Mouse (Mus musculus) lung, embryonic 14.5 days (tissue): ENCODE results near the gene Rab12. TPM values are rescaled to one million over a fixed set of nuclear protein-coding genes. Genes with fewer than 3 reads are reported as not detected.

Source experiments
- ATAC-seq: fragments of 200-750 bp; cut with Nextera tagmentation; 2 replicates; pipeline ENCODE4 v1.8.0; 2017; ENCODE audit warnings: mild to moderate bottlenecking, moderate TSS enrichment, moderate library complexity; ENCODE audit not compliant: insufficient read depth
- DNase-seq: peaks from one replicate; pipeline ENCODE4 v3.0.0-alpha.2; 2015
- H3K27ac ChIP-seq: fragments of 300-500 bp; sonication (generic); 2 replicates; pipeline ENCODE4 v1.5.1; 2014; ENCODE audit warnings: low read depth, mild to moderate bottlenecking, moderate library complexity
- H3K27me3 ChIP-seq: fragments of 300-500 bp; sonication (generic); 2 replicates; pipeline ENCODE4 v1.6.1; 2014; ENCODE audit warnings: low read length, control low read depth; ENCODE audit not compliant: insufficient read depth
- H3K36me3 ChIP-seq: fragments of 300-500 bp; sonication (generic); 2 replicates; pipeline ENCODE4 v1.6.1; 2014; ENCODE audit warnings: control low read depth; ENCODE audit not compliant: insufficient read depth
- H3K4me1 ChIP-seq: fragments of 300-500 bp; sonication (generic); 2 replicates; pipeline ENCODE4 v1.6.1; 2014; ENCODE audit warnings: antibody characterized with exemption, control low read depth; ENCODE audit not compliant: insufficient read depth
- H3K4me2 ChIP-seq: fragments of 300-500 bp; sonication (generic); 2 replicates; pipeline ENCODE4 v1.6.1; 2014; ENCODE audit warnings: mild to moderate bottlenecking
- H3K4me3 ChIP-seq: fragments of 300-500 bp; sonication (generic); 2 replicates; pipeline ENCODE4 v1.5.1; 2014; ENCODE audit warnings: low read depth, low read length
- H3K9ac ChIP-seq: fragments of 300-500 bp; sonication (generic); 2 replicates; pipeline ENCODE4 v1.6.1; 2014
- H3K9me3 ChIP-seq: fragments of 300-500 bp; sonication (generic); 2 replicates; pipeline ENCODE4 v1.6.1; 2016; ENCODE audit warnings: low read depth, low read length, control low read depth
- CTCF ChIP-seq: IDR thresholded peaks from 2 replicates; pipeline ENCODE4 v1.5.1; 2016; ENCODE audit warnings: antibody characterized with exemption, low read depth
- WGBS: fragments of 180-500 bp; shearing (Covaris S2); extraction: QIAGEN DNeasy Blood & Tissue Kit; methylation state at CpG from one replicate; pipeline ENCODE4 v1.1.7; 2014; 5-methylcytosine and 5-hydroxymethylcytosine counted together
- polyA plus RNA-seq: library from polyadenylated mRNA; unstranded; fragments of >200 nt; fragmentation: Nextera tagmentation; extraction: Ambion mirVana; gene quantifications from 2 replicates; pipeline ENCODE4 v1.2.1, GENCODE M21; 2014

Gene Rab12
- polyA plus RNA-seq, 1 experiment from 2014 or later = 67.4 TPM

DNA sequence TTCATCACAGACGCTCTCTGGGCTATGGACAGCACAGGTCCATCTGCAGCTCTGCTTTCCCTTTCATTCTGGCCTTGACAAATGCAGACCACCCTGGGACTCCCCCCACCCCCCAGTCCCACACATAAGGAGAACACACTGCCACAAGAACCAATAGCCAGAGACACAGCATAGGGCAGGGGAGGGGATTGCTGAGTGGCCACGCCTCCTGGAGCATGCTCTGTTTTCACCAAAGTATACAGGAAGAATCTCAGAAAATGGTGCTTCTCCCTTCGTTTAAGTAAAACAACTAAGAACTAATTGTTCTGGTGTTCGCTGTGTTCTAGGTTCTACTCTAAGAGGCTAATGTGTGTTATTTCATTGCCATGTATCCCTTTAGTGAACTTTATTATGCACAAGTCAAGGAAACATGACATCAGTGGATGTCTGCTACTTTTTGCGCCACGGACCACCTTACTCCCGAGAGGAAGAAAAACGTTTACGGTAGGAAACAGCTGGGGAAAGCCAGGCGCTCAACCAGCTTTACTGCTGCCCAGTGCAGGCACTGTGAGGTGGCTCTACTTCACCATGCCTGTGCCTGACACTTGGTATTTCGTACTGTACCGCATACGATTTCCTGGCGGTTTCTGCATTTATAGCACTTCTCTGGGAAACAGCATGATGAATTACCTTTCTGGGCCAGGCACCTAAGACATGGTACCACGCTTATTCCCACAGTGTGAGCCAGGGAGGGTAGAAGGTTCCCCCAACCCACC lies 7.2 kb downstream of the Rab12 start:
- TF ChIP-seq CTCF = no peak
- Histone ChIP-seq H3K4me3 (no peak overlapping the region), H3K27me3 (no peaks in the 10 kb centered on the region), H3K4me2 (no peak overlapping the region), H3K9ac (no peak overlapping the region), H3K27ac (no peak overlapping the region; the same call in 1 of the 2 replicates), H3K36me3 (no peaks in the 10 kb centered on the region; the same call in none of the 2 replicates), H3K9me3 (no peaks in the 10 kb centered on the region), H3K4me1 (peaks cover 11% of the 10 kb centered on the region; the same call in 1 of the 2 replicates)
- 64% methylated on average over 15 of the region's 15 CpGs for WGBS
- ATAC-seq = peak; percentile 14; the same call in 1 of the 2 replicates
- peak; percentile 15 for DNase-seq

GRCm38 (mm10) chr17:66510221-66510683 lies 9.3 kb downstream of the Rab12 start:
- DNase-seq = peak; percentile 78
- 14% methylated on average over 10 of the region's 10 CpGs for WGBS
- peak overlapping the region; percentile 63 for H3K27ac ChIP-seq

DNA sequence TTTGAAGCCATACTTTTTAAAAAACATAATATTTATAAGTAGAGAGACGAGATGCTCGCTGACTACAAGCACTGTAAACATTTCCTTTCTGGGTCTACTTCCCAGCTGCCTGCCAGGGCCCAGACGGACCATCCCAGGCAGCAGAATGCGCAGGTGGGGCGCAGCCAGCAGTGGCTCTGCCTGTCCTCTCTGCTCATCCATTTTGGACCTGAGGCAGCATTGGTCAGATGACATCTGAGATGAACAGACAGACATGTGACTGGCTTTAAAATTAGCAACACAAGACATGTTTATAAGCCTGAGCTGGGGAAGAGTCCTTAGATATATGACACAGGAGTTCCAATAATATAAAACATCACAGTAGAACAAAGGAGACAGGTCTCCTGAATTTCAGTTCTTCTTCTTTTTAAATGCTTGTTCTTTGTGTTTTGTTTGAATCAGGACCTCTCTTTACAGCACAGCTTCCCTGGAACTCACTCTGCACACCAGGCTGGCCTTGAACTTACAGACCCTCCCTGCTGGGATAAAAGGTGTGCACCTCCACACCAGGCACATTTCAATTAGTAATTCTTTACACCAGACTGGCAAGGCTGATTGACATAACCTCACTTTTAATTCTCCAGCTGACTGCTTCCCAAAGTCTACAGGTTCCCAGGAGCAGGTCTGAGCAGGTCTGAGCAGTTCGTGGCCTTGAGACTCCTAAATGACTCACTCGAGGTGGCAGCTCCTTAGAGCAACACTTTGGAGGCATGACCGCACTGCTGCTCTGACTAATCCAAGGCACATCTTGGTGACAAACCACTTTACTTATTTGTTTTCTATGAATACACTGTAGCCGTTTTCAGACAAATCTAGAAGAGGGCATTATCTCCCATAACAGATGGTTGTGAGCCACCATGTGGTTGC lies 12.2 kb downstream of the Rab12 start:
- Histone ChIP-seq H3K27ac (no peak overlapping the region), H3K4me1 (peaks cover 11% of the 10 kb centered on the region; the same call in 1 of the 2 replicates), H3K4me2 (no peak overlapping the region), H3K9me3 (no peaks in the 10 kb centered on the region), H3K9ac (no peak overlapping the region), H3K36me3 (peaks cover 35% of the 10 kb centered on the region), H3K4me3 (no peak overlapping the region), H3K27me3 (no peaks in the 10 kb centered on the region)
- no peak for TF ChIP-seq CTCF
- no peak for ATAC-seq
- DNase-seq = no peak
- 81% methylated on average over 9 of the region's 9 CpGs for WGBS

More at GRCm38 (mm10) chr17:66510221-66510683, 9.3 kb downstream of the Rab12 start:
- TF ChIP-seq CTCF = no peak
- peak; percentile 82 for ATAC-seq
- Histone ChIP-seq H3K9ac (no peak overlapping the region), H3K36me3 (peaks cover 11% of the 10 kb centered on the region), H3K9me3 (no peaks in the 10 kb centered on the region), H3K4me3 (no peak overlapping the region), H3K4me2 (no peak overlapping the region), H3K4me1 (peaks cover 11% of the 10 kb centered on the region; the same call in 1 of the 2 replicates), H3K27me3 (no peaks in the 10 kb centered on the region)

DNA sequence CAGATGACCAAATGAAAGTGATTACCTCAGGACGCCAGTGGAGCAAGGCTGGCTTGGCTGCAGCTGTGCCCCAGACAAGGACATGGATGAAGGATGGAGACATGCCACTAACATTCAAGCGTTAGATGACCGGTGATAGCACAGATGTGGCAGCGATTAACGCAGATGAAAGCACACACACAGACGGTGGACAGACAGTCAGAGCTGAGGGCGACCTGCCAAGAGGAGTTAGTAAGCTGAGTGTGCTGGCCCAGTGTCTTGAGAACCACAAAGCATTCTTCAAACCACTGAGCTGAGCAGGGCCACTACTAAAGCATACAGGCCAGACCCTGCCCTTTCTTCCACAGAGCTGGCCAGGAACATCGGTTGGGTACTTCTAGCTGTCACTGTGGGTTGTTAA lies 14.6 kb downstream of the Rab12 start:
- no peaks in the 10 kb centered on the region; the same call in 1 of the 2 replicates for H3K4me1 ChIP-seq
- 78% methylated on average over 8 of the region's 8 CpGs for WGBS
- H3K27ac ChIP-seq = no peak overlapping the region
- peak; percentile 42 for DNase-seq
- no peaks in the 10 kb centered on the region for H3K27me3 ChIP-seq
- no peak for TF ChIP-seq CTCF
- no peak overlapping the region for H3K4me2 ChIP-seq
- H3K36me3 ChIP-seq = peaks cover 46% of the 10 kb centered on the region
- H3K9ac ChIP-seq = no peak overlapping the region
- ATAC-seq = no peak
- no peaks in the 10 kb centered on the region for H3K9me3 ChIP-seq
- H3K4me3 ChIP-seq = no peak overlapping the region

DNA sequence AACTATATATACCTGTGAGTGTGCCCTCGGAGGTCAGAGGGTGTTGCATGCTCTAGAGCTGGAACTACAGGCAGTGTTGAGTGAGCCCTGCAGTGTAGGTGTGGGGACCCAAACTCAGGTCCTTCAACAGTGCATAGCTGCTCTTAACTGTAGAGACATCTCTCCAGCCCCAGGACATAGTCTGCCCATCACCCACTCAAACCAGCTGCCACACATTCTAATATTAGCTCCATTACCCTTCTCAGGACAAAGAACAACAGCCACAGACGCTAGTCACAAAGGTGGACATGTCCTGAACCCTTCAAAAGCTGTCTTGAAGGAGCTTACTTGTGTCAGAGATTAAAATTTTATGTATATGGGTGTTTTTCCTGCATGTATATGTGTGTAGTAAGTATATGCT lies 15.3 kb downstream of the Rab12 start:
- TF ChIP-seq CTCF = no peak
- ATAC-seq (no peak), DNase-seq (no peak)
- no peaks in the 10 kb centered on the region for H3K9me3 ChIP-seq
- peaks cover 53% of the 10 kb centered on the region for H3K36me3 ChIP-seq
- no peaks in the 10 kb centered on the region for H3K4me1 ChIP-seq
- no peak overlapping the region for H3K27ac ChIP-seq
- no peak overlapping the region for H3K4me2 ChIP-seq
- H3K27me3 ChIP-seq = no peaks in the 10 kb centered on the region
- no peak overlapping the region for H3K4me3 ChIP-seq
- H3K9ac ChIP-seq = no peak overlapping the region
- WGBS = 84% methylated on average over 2 of the region's 2 CpGs

- Histone ChIP-seq H3K4me3 (no peak overlapping the region), H3K4me2 (no peak overlapping the region), H3K36me3 (peaks cover 61% of the 10 kb centered on the region), H3K9ac (no peak overlapping the region), H3K27ac (no peak overlapping the region; the same call in 1 of the 2 replicates), H3K27me3 (no peaks in the 10 kb centered on the region), H3K9me3 (no peaks in the 10 kb centered on the region), H3K4me1 (no peaks in the 10 kb centered on the region)
- WGBS = 84% methylated on average over 9 of the region's 9 CpGs
- DNase-seq = no peak
- TF ChIP-seq CTCF = no peak
- ATAC-seq = no peak
These were observed 16.1 kb downstream of the Rab12 start for GRCm38 (mm10) chr17:66503466-66503865.
